Mouse (Mus musculus) limb, embryonic 14.5 days (tissue): Measurements from ENCODE around the gene Rps11. TPM values are rescaled to one million over a fixed set of nuclear protein-coding genes. Genes with fewer than 3 reads are reported as not detected.

ENCODE experiments used
- ATAC-seq: fragments of 200-750 bp; cut with Nextera tagmentation; 2 replicates; pipeline ENCODE4 v1.8.0; 2017; ENCODE audit warnings: low read depth, moderate number of reproducible peaks, moderate TSS enrichment; ENCODE audit not compliant: low FRiP score
- DNase-seq: peaks from one replicate; pipeline ENCODE4 v3.0.0-alpha.2; 2015; ENCODE audit warnings: low spot score
- H3K27ac ChIP-seq: fragments of 300-500 bp; sonication (generic); replicated peaks from 2 replicates; pipeline ENCODE4 v1.5.1; 2014; ENCODE audit warnings: low read depth, mild to moderate bottlenecking, low read length, moderate library complexity, mixed read lengths
- H3K27me3 ChIP-seq: fragments of 300-500 bp; sonication (generic); 2 replicates; pipeline ENCODE4 v1.6.1; 2014; ENCODE audit warnings: low read length, mixed read lengths; ENCODE audit not compliant: control insufficient read depth, insufficient read depth
- H3K36me3 ChIP-seq: fragments of 300-500 bp; sonication (generic); 2 replicates; pipeline ENCODE4 v1.6.1; 2014; ENCODE audit warnings: mild to moderate bottlenecking, low read length, moderate library complexity, mixed read lengths; ENCODE audit not compliant: control insufficient read depth, insufficient read depth
- H3K4me1 ChIP-seq: fragments of 300-500 bp; sonication (generic); 2 replicates; pipeline ENCODE4 v1.6.1; 2014; ENCODE audit warnings: antibody characterized with exemption, low read length, mixed read lengths; ENCODE audit not compliant: control insufficient read depth, insufficient read depth
- H3K4me2 ChIP-seq: fragments of 300-500 bp; sonication (generic); replicated peaks from 2 replicates; pipeline ENCODE4 v1.6.1; 2014; ENCODE audit warnings: low read depth, mild to moderate bottlenecking, low read length, moderate library complexity; ENCODE audit not compliant: severe bottlenecking
- H3K4me3 ChIP-seq: fragments of 300-500 bp; sonication (generic); replicated peaks from 2 replicates; pipeline ENCODE4 v1.5.1; 2014; ENCODE audit warnings: low read length
- H3K9ac ChIP-seq: fragments of 300-500 bp; sonication (generic); 2 replicates; pipeline ENCODE4 v1.6.1; 2014; ENCODE audit warnings: mild to moderate bottlenecking, low read depth, low read length, moderate library complexity; ENCODE audit not compliant: severe bottlenecking
- H3K9me3 ChIP-seq: fragments of 300-500 bp; sonication (generic); 2 replicates; pipeline ENCODE4 v1.6.1; 2016; ENCODE audit warnings: low read length; ENCODE audit not compliant: control insufficient read depth
- POLR2A ChIP-seq: fragments of 200-500 bp; IDR thresholded peaks from 2 replicates; pipeline ENCODE4 v1.8.0; 2012; ENCODE audit warnings: inconsistent platforms, mild to moderate bottlenecking, moderate library complexity, borderline replicate concordance; ENCODE audit not compliant: insufficient read depth, insufficient read length; ENCODE audit errors: extremely low read depth
- WGBS: fragments of 180-500 bp; shearing (Covaris S2); extraction: QIAGEN DNeasy Blood & Tissue Kit; methylation state at CpG from one replicate; pipeline ENCODE4 v1.1.7; 2014; 5-methylcytosine and 5-hydroxymethylcytosine counted together
- polyA plus RNA-seq, 2 experiments: library from polyadenylated mRNA; depleted of rRNA in 1 of 2; stranded (reverse) in 1 of 2; unstranded in 1 of 2; fragments of >200 nt; fragmentation: Nextera tagmentation in 1 of 2; extraction: Ambion mirVana in 1 of 2; gene quantifications; 2 replicates each; pipeline versions ENCODE4 v1.2.1 to v1.2.3; 2012 to 2014

Gene Rps11
- polyA plus RNA-seq, 2 experiments = 814 to 1,719 TPM

DNA sequence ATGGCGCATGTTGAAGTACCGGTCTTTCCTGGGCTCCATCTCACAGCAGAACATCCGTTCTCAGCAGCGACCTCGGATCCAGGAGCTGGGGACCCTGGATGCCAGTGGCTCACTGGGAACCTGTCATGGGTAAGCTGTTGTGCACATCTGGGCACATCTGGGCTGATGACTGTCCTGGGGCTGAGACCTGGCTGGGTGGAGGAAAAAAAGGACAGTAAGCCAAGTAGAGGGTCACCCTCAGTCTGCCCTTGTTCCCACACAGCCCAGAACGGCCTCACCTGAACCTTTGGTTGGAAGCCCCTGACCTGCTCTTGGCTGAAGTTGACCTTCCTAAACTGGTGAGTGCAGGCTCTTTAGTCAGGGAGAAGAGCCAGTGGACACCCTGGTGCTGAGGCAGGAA is 34.8 kb upstream of the Rps11 start:
- H3K27ac ChIP-seq = no peak overlapping the region
- H3K4me2 ChIP-seq = no peak overlapping the region
- no peak for DNase-seq
- peaks cover 3% of the 10 kb centered on the region; the same call in 1 of the 2 replicates for H3K4me1 ChIP-seq
- H3K9me3 ChIP-seq = no peaks in the 10 kb centered on the region
- H3K27me3 ChIP-seq = peaks cover 16% of the 10 kb centered on the region
- TF ChIP-seq POLR2A = no peak
- H3K4me3 ChIP-seq = no peak overlapping the region
- 90% methylated on average over 6 of the region's 6 CpGs for WGBS
- ATAC-seq = no peak
- H3K9ac ChIP-seq = no peak overlapping the region
- H3K36me3 ChIP-seq = peaks cover 28% of the 10 kb centered on the region

- no peak for TF ChIP-seq POLR2A
- Histone ChIP-seq H3K36me3 (peaks cover 28% of the 10 kb centered on the region), H3K9me3 (no peaks in the 10 kb centered on the region), H3K4me2 (no peak overlapping the region), H3K27me3 (peaks cover 1% of the 10 kb centered on the region; the same call in 1 of the 2 replicates), H3K4me3 (no peak overlapping the region), H3K4me1 (peaks cover 2% of the 10 kb centered on the region; the same call in 1 of the 2 replicates), H3K9ac (no peak overlapping the region), H3K27ac (no peak overlapping the region)
- no peak for DNase-seq
- 90% methylated on average over 14 of the region's 14 CpGs for WGBS
- no peak for ATAC-seq
Measured at GRCm38 (mm10) chr7:45157459-45157858, 33.2 kb upstream of the Rps11 start.

- H3K4me1 ChIP-seq = peaks cover 5% of the 10 kb centered on the region
- no peaks in the 10 kb centered on the region for H3K9me3 ChIP-seq
- peaks cover 28% of the 10 kb centered on the region for H3K36me3 ChIP-seq
- no peaks in the 10 kb centered on the region for H3K27me3 ChIP-seq
- no peak overlapping the region for H3K27ac ChIP-seq
- 95% methylated on average over 15 of the region's 15 CpGs for WGBS
- no peak overlapping the region for H3K4me2 ChIP-seq
- H3K4me3 ChIP-seq = no peak overlapping the region
- no peak for DNase-seq
- H3K9ac ChIP-seq = no peak overlapping the region
- ATAC-seq = no peak
- no peak for TF ChIP-seq POLR2A
Measured at GRCm38 (mm10) chr7:45156206-45156605, 32.0 kb upstream of the Rps11 start.

- peaks cover 5% of the 10 kb centered on the region for H3K4me1 ChIP-seq
- WGBS = 84% methylated on average over 9 of the region's 9 CpGs
- no peak for TF ChIP-seq POLR2A
- H3K9ac ChIP-seq = no peak overlapping the region
- H3K9me3 ChIP-seq = no peaks in the 10 kb centered on the region
- no peak for DNase-seq
- no peaks in the 10 kb centered on the region for H3K27me3 ChIP-seq
- no peak for ATAC-seq
- H3K4me3 ChIP-seq = no peak overlapping the region; the same call in 1 of the 2 replicates
- peaks cover 27% of the 10 kb centered on the region for H3K36me3 ChIP-seq
- 0 out of 2 replicates have a peak overlapping the region, but pooled peaks have one; percentile 13 for H3K27ac ChIP-seq
- peak overlapping the region; percentile 53; the same call in 1 of the 2 replicates for H3K4me2 ChIP-seq
Measured at GRCm38 (mm10) chr7:45155590-45155989, 31.4 kb upstream of the Rps11 start.

DNA sequence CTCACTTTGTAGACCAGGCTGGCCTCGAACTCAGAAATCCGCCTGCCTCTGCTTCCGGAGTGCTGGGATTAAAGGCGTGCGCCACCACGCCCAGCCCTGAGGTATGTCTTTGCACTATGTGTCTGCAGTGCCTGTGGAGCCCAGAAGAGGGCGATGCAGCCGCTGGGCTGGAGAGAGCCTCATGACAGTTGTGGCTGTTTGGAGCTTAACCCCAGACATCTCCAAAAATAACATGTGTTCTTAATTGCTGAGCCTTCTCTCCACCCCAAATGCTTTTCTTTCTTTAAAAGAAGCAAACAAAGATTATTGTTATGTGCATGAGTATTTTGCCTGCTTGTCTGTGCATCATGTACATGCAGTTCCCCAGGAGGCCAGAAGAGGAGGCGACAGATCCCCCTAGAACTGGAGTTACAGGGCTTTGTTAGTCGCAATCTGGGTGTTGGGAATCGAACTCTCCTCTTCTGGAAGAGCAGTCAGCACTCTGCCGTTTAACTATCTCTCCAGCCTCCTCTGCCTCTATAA is 30.8 kb upstream of the Rps11 start:
- Histone ChIP-seq H3K4me3 (peak overlapping the region; percentile 69), H3K36me3 (peaks cover 22% of the 10 kb centered on the region), H3K4me2 (peak overlapping the region; percentile 53), H3K9ac (peak overlapping the region; percentile 78; the same call in 1 of the 2 replicates), H3K4me1 (peaks cover 5% of the 10 kb centered on the region), H3K27me3 (no peaks in the 10 kb centered on the region), H3K27ac (0 out of 2 replicates have a peak overlapping the region, but pooled peaks have one; percentile 38), H3K9me3 (no peaks in the 10 kb centered on the region)
- ATAC-seq (peak; percentile 0; the same call in 1 of the 2 replicates), DNase-seq (no peak)
- 79% methylated on average over 12 of the region's 12 CpGs for WGBS
- no peak for TF ChIP-seq POLR2A
